Mouse (Mus musculus) embryonic facial prominence, embryonic 11.5 days (tissue): ENCODE measurements around the gene Racgap1. TPM values are rescaled to one million over a fixed set of nuclear protein-coding genes. Genes with fewer than 3 reads are reported as not detected.
A peak's percentile ranks its signal among the peaks of the same experiment; 100 is the strongest.

ENCODE experiments used
- ATAC-seq: fragments of 200-750 bp; cut with Nextera tagmentation; replicated peaks from 2 replicates; pipeline ENCODE4 v1.8.0; 2017; ENCODE audit warnings: low read depth; ENCODE audit not compliant: insufficient number of reproducible peaks, low FRiP score, low TSS enrichment
- DNase-seq: peaks from one replicate; pipeline ENCODE4 v3.0.0-alpha.2; 2015; ENCODE audit warnings: low spot score
- H3K27ac ChIP-seq: fragments of 300-500 bp; sonication (generic); replicated peaks from 2 replicates; pipeline ENCODE4 v1.5.1; 2014; ENCODE audit warnings: mild to moderate bottlenecking, low read depth, low read length, control low read depth
- H3K27me3 ChIP-seq: fragments of 300-500 bp; sonication (generic); 2 replicates; pipeline ENCODE4 v1.6.1; 2014; ENCODE audit warnings: mild to moderate bottlenecking, low read length, moderate library complexity, mixed read lengths; ENCODE audit not compliant: control insufficient read depth, insufficient read depth
- H3K36me3 ChIP-seq: fragments of 300-500 bp; sonication (generic); replicated peaks from 2 replicates; pipeline ENCODE4 v1.6.1; 2014; ENCODE audit warnings: low read depth, mild to moderate bottlenecking, low read length, moderate library complexity, mixed read lengths; ENCODE audit not compliant: control insufficient read depth, insufficient read depth
- H3K4me1 ChIP-seq: fragments of 300-500 bp; sonication (generic); 2 replicates; pipeline ENCODE4 v1.6.1; 2014; ENCODE audit warnings: low read length, mixed read lengths; ENCODE audit not compliant: control insufficient read depth, insufficient read depth
- H3K4me2 ChIP-seq: fragments of 300-500 bp; sonication (generic); 2 replicates; pipeline ENCODE4 v1.6.1; 2014; ENCODE audit warnings: low read depth, mild to moderate bottlenecking, control low read depth, low read length, moderate library complexity
- H3K4me3 ChIP-seq: fragments of 300-500 bp; sonication (generic); 2 replicates; pipeline ENCODE4 v1.5.1; 2014; ENCODE audit warnings: low read depth, low read length, control low read depth
- H3K9ac ChIP-seq: fragments of 300-500 bp; sonication (generic); replicated peaks from 2 replicates; pipeline ENCODE4 v1.6.1; 2014; ENCODE audit warnings: mild to moderate bottlenecking, control low read depth, low read length
- H3K9me3 ChIP-seq: fragments of 300-500 bp; sonication (generic); replicated peaks from 2 replicates; pipeline ENCODE4 v1.6.1; 2016; ENCODE audit warnings: mild to moderate bottlenecking, low read length, inconsistent platforms, mixed read lengths; ENCODE audit not compliant: control insufficient read depth
- WGBS: fragments of 180-500 bp; shearing (Covaris S2); extraction: QIAGEN DNeasy Blood & Tissue Kit; methylation state at CpG from one replicate; pipeline ENCODE4 v1.1.7; 2014; 5-methylcytosine and 5-hydroxymethylcytosine counted together
- polyA plus RNA-seq: library from polyadenylated mRNA; unstranded; fragments of >200 nt; fragmentation: Nextera tagmentation; extraction: Ambion mirVana; gene quantifications from 2 replicates; pipeline ENCODE4 v1.2.1, GENCODE M21; 2014

The Racgap1 gene
- polyA plus RNA-seq, 1 experiment from 2014 or later, result 152 TPM

DNA sequence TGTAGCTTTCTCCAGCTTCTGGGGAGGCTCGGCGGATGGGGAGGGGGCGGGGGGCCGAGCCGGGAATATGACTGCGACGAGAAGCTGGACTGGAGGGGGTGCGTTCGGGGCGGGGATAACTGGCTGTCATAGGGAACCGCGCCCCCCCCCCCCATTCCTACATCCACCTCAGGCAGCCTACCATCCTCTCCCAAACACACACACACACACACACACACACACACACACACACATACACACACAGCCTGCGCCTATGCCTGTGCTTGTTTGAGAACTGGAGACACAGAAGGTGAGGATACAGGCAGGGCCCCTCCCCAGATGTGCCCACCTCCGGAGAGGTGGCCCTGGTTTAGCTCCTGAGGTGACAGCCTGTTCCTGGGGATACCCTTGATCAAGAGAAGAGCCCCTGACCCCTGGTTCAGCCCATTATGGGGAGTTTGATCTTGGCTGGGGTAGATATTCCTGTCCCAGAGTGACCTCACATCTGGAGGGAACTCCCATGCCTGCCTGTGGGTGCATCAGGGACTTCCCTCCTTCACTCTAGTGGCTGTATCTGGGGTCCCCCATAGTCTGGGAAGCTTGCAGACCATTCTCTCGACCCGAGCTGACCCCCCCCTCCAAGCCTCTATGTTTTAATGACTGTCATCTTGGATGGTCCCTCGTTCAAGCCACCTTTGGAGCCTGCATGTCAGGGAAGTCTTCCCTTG, 19.7 kb upstream of the Racgap1 start:
- DNase-seq (no peak), ATAC-seq (peak; percentile 49; the same call in 1 of the 2 replicates)
- H3K4me3 ChIP-seq, result peak overlapping the region; percentile 61
- H3K4me2 ChIP-seq, result peak overlapping the region; percentile 99
- no peaks in the 10 kb centered on the region; the same call in 1 of the 2 replicates for H3K4me1 ChIP-seq
- H3K9me3 ChIP-seq, result no peaks in the 10 kb centered on the region
- no peaks in the 10 kb centered on the region for H3K36me3 ChIP-seq
- peak overlapping the region; percentile 61 for H3K9ac ChIP-seq
- 10% methylated on average over 15 of the region's 17 CpGs for WGBS
- H3K27ac ChIP-seq, result no peak overlapping the region
- peaks cover 32% of the 10 kb centered on the region for H3K27me3 ChIP-seq

DNA sequence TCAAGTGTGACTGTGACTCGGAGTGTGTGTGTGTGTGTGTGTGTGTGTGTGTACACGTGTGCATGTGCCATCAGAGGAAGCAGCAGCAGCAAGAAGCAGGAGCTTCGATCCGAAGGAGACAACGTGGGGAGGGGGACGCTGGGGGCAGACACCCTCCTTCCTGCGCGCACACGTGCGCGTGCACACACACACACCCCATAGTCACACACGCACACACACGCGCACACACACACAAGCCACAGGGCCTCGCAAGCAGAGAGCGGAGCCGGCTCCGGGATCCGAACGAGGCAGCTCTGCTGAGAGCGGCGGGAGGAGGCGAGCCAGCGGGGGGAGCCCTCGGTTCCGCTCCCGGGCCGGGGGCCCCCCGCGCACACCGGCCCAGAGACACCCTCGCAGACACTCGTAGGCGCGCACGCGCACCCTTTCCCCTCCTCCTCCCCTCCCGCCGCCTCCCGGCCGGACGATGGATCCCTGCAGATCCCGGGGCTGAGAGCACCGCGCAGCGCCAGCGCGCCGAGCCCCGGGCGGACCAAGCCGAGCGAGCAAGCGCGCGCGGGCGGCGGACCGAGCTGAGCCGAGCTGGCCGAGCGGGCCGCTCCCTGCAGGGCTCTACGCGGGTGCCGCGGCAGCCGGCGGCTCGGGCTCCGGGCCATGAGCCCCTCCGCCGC, 18.8 kb upstream of the Racgap1 start, which contains the start of gene Asic1:
TSS of gene Asic1 (plus strand) at position 215 of the 668 bp plus-strand sequence.
- peak; percentile 74 for DNase-seq
- Histone ChIP-seq H3K4me2 (peak within 1 kb of the TSS; percentile 99), H3K4me3 (peak within 1 kb of the TSS; percentile 61), H3K9me3 (no peaks in the 10 kb centered on the region), H3K36me3 (no peaks in the 10 kb centered on the region), H3K27me3 (peaks cover 38% of the 10 kb centered on the region), H3K9ac (peak within 1 kb of the TSS; percentile 61), H3K27ac (no peak within 1 kb of the TSS), H3K4me1 (peaks cover 1% of the 10 kb centered on the region)
- peak; percentile 25; the same call in 1 of the 2 replicates for ATAC-seq
- WGBS, result under 1% methylated on average over 69 of the region's 74 CpGs

DNA sequence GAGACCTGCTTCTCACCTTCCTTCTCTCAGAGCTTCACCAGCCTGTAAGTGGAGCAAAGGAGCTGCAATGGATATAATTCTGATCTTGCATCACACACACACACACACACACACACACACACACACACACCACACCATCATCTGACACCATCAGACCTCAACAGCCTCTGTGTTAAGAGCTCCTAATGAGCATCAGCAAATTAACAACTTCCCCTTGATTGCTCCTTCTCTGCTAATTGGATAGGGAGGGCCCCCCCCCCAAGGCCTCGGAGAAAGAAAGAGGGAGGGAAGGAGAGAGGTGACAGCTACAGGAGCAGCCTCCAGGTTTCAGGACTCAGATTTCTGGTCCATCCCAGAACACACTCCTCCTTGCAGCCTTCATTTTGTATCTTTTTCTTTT, 17.9 kb upstream of the Racgap1 start:
- H3K36me3 ChIP-seq, result no peaks in the 10 kb centered on the region
- ATAC-seq (no peak), DNase-seq (no peak)
- no peak overlapping the region for H3K27ac ChIP-seq
- H3K4me1 ChIP-seq, result peaks cover 2% of the 10 kb centered on the region
- no peaks in the 10 kb centered on the region for H3K9me3 ChIP-seq
- H3K4me3 ChIP-seq, result no peak overlapping the region
- 0% methylated on average over 1 of the region's 1 CpGs for WGBS
- no peak overlapping the region for H3K4me2 ChIP-seq
- peaks cover 43% of the 10 kb centered on the region for H3K27me3 ChIP-seq
- no peak overlapping the region for H3K9ac ChIP-seq

DNA sequence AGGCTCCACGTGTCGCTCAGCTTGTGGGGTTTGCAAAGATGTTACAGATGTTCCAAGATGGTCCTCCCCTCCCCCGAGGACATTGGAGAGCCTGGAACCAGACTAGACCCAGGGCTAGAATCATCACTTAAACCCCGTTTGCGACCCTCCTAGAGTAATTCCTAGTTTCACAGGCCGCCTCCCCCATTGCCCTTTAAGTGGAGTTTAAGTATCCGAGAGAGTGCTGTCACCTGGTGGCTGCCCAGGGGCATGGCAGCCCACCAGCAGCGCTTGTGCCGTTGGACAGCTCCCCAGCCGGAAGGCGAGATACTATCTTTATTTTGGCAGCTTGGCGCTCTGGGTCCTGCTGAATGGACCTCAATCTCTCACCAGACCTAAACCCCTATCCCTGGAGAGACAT, 17.4 kb upstream of the Racgap1 start:
- H3K4me1 ChIP-seq, result peaks cover 7% of the 10 kb centered on the region
- no peaks in the 10 kb centered on the region for H3K9me3 ChIP-seq
- no peak for ATAC-seq
- no peaks in the 10 kb centered on the region for H3K36me3 ChIP-seq
- WGBS, result 1% methylated on average over 12 of the region's 12 CpGs
- H3K27me3 ChIP-seq, result peaks cover 45% of the 10 kb centered on the region
- DNase-seq, result peak; percentile 89
- no peak overlapping the region for H3K9ac ChIP-seq
- H3K4me3 ChIP-seq, result no peak overlapping the region
- no peak overlapping the region for H3K4me2 ChIP-seq
- no peak overlapping the region for H3K27ac ChIP-seq

DNA sequence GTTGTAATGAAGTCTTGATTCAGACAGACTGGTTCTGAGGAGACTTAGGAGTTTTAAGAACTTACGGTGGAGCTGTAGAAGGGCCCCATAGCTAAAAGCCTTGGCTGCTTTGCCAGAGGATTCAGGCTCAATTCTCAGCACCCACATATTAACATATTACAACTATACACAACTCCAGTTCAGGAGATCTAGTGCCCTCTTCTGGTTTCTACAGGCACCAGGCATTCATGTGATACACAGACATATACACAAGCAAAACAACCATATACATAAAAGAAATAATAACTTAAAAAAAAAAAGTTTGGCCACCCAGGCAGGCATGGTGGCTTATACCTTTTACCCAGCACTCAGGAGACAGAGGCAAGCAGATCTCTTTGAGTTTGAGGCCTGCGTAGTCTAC, 16.1 kb upstream of the Racgap1 start:
- H3K27me3 ChIP-seq, result peaks cover 46% of the 10 kb centered on the region
- H3K4me3 ChIP-seq, result no peak overlapping the region
- no peak overlapping the region for H3K9ac ChIP-seq
- no peak overlapping the region for H3K4me2 ChIP-seq
- no peaks in the 10 kb centered on the region for H3K9me3 ChIP-seq
- H3K27ac ChIP-seq, result no peak overlapping the region
- WGBS, result 98% methylated on average over 2 of the region's 2 CpGs
- H3K4me1 ChIP-seq, result peaks cover 7% of the 10 kb centered on the region
- ATAC-seq (no peak), DNase-seq (no peak)
- no peaks in the 10 kb centered on the region for H3K36me3 ChIP-seq

DNA sequence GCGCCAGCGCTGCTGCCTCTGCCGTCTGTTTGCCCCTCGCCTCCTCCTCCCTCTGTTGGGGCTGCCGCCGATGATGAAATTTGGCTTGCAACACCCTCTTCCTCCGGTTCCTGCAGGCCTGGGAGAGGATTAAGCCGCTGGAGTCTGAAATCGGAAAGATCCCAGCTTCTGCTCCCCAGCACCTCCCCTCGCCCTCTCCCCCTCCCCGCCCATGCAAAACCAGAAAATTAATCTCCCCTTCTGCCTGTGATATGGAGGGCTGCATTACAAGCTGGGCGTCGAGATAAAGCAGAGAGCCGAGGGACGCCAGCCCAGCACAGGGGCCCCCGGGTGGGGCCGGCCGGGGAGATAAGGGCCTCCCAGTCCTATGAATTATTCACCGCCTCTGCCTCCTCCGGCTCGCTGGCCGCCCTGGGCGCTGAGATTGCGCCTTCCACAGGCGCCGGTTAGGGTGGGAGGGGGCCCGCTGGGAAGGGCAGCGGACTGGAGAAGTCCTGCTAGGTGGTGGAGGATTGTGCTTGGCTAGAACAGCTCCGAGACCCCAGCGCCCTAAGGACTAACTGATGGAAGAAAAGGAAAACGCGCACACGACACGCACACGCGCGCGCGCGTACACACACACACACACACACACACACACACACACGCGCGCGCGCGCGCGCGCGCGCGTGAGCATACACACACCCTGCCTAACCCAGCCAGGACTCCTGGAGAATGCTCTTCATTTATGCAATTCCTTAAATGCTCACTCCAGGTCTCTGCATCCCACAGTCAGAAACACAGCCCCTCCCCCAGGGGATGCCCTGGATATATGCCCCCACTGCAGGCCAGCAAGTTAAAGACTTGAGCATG, 13.4 kb upstream of the Racgap1 start:
- peak overlapping the region; percentile 37 for H3K9ac ChIP-seq
- H3K9me3 ChIP-seq, result no peaks in the 10 kb centered on the region
- no peak overlapping the region for H3K27ac ChIP-seq
- under 1% methylated on average over 52 of the region's 52 CpGs for WGBS
- ATAC-seq (peak; percentile 40; the same call in 1 of the 2 replicates), DNase-seq (peak; percentile 58)
- H3K4me3 ChIP-seq, result peak overlapping the region; percentile 36
- H3K36me3 ChIP-seq, result no peaks in the 10 kb centered on the region
- peak overlapping the region; percentile 82 for H3K4me2 ChIP-seq
- H3K4me1 ChIP-seq, result peaks cover 7% of the 10 kb centered on the region; the same call in 1 of the 2 replicates
- H3K27me3 ChIP-seq, result peaks cover 26% of the 10 kb centered on the region

DNA sequence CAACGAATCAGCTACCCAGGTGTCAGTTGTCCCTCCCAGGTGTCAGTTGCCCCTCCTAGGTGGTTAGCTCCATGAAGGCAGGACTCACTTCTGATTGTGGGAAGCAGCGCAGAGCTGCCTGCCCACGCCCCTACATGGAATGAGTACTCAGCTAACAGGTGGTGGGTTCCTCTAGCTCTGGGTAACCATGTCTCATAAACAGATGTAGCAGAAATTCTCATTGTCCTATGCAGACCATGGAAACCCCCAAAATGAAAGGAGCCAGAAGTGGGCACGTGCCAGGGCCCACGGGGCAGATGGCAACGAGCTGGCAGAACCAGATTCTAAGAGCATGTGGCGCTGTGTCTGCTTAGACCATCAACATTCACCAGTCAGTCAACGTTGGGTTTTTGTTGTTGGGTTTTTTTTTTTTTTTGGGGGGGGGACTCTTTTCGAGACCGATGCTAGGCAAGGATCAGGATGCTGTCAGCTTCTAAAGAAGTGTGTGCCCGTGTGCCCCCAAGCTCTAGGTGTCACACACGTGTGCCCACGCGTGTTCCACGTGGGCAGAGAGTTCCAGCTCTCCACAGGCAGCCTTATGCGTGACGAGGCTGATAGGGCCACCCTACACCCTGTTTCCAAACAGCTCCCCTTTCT, 12.6 kb upstream of the Racgap1 start:
- DNase-seq, result no peak
- H3K4me2 ChIP-seq, result peak overlapping the region; percentile 82
- H3K4me3 ChIP-seq, result peak overlapping the region; percentile 36
- H3K9ac ChIP-seq, result peak overlapping the region; percentile 37
- no peak overlapping the region for H3K27ac ChIP-seq
- peaks cover 19% of the 10 kb centered on the region for H3K27me3 ChIP-seq
- H3K36me3 ChIP-seq, result no peaks in the 10 kb centered on the region
- WGBS, result 4% methylated on average over 17 of the region's 17 CpGs
- peaks cover 7% of the 10 kb centered on the region; the same call in 1 of the 2 replicates for H3K4me1 ChIP-seq
- H3K9me3 ChIP-seq, result no peaks in the 10 kb centered on the region
- ATAC-seq, result peak; percentile 53; the same call in 1 of the 2 replicates
